Mouse (Mus musculus) cerebellum, adult 2 months (tissue): ENCODE measurements around the gene Tiam1.

Experiments used
- CTCF ChIP-seq: fragments of 200-500 bp; IDR thresholded peaks from 2 replicates; pipeline ENCODE4 v1.5.1; 2011; ENCODE audit warnings: low read depth, mild to moderate bottlenecking, control low read depth, low read length, moderate library complexity, borderline replicate concordance; ENCODE audit not compliant: insufficient read depth
- POLR2A ChIP-seq: fragments of 200-500 bp; IDR thresholded peaks from 2 replicates; pipeline ENCODE4 v1.6.1; 2011; ENCODE audit warnings: low read length, control low read depth, borderline replicate concordance; ENCODE audit not compliant: insufficient read depth

DNA sequence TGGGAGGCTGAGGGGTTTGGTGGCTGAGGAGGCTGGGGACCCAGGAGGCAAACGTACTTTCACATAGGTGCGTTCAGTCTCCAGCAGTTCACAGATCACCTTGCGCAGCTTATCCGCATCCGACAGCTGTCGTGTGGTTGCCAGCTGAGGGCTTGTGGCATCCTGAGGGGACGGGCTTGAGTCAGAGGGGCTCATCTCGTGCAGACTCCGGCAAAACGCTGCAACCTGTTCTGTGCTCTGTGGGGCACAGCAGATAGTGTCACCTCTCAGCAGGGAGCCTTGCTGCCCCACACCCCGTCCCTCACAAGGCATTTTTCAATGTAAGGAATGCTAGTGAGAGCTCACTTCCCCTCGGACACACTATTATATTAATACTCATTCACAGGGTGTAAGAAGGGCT lies 330.7 kb downstream of the Tiam1 start:
- no peak for TF ChIP-seq CTCF
- TF ChIP-seq POLR2A, result no peak
